Mouse (Mus musculus) bone marrow, adult 2 months (tissue): ENCODE data around the gene Irgc1. TPM values are rescaled to one million over a fixed set of nuclear protein-coding genes. Genes with fewer than 3 reads are reported as not detected.
"Not testable (repeated sequence)": the region's sequence is repeated elsewhere in the genome, so short reads cannot be mapped to it uniquely, and the experiment has no call there.

ENCODE experiments used
- H3K27ac ChIP-seq: fragments of 200-500 bp; 2 replicates; pipeline ENCODE4 v1.5.1; 2012; ENCODE audit warnings: low read depth, mild to moderate bottlenecking, control low read depth, inconsistent platforms, low read length; ENCODE audit not compliant: control insufficient read depth, poor library complexity, insufficient read depth
- H3K4me1 ChIP-seq: fragments of 200-500 bp; 2 replicates; pipeline ENCODE4 v1.6.1; 2011; ENCODE audit warnings: low read length; ENCODE audit not compliant: control insufficient read depth, insufficient read depth
- H3K4me3 ChIP-seq: fragments of 200-500 bp; replicated peaks from 2 replicates; pipeline ENCODE3; 2011; ENCODE audit warnings: mild to moderate bottlenecking, low read depth, low read length, control low read depth; ENCODE audit not compliant: control insufficient read depth
- CTCF ChIP-seq: fragments of 200-500 bp; IDR thresholded peaks from 2 replicates; pipeline ENCODE4 v1.5.1; 2011; ENCODE audit warnings: low read length, control low read depth; ENCODE audit not compliant: control insufficient read depth, insufficient read depth
- POLR2A ChIP-seq: fragments of 200-500 bp; IDR thresholded peaks from 2 replicates; pipeline ENCODE4 v1.6.1; 2011; ENCODE audit warnings: low read depth, mild to moderate bottlenecking, control low read depth, low read length, borderline replicate concordance; ENCODE audit not compliant: control insufficient read depth
- WGBS: fragments of 180-500 bp; shearing (Covaris S2); methylation state at CpG from one replicate; pipeline ENCODE4 v1.1.7; 2018; 5-methylcytosine and 5-hydroxymethylcytosine counted together
- polyA plus RNA-seq: library from polyadenylated mRNA; stranded (reverse); fragments of >200 nt; gene quantifications from 2 replicates; pipeline ENCODE4 v1.2.4, GENCODE M21; 2011; ENCODE audit warnings: low replicate concordance; ENCODE audit not compliant: missing spikeins, insufficient read depth, insufficient read length

The Irgc1 gene
- polyA plus RNA-seq, result not detected in 2 replicates

- Histone ChIP-seq H3K27ac (peak within 1 kb of the TSS; percentile 46), H3K4me1 (peaks cover 21% of the 10 kb centered on the region), H3K4me3 (no peak within 1 kb of the TSS)
- 29% methylated on average over 9 of the region's 9 CpGs for WGBS
- TF ChIP-seq POLR2A, result no peak
- TF ChIP-seq CTCF, result no peak
These were observed at the start of gene Irgc1 for GRCm38 (mm10) chr7:24451855-24452311. Irgc1 (minus strand) TSS chr7:24452297.

GRCm38 (mm10) chr7:24501492-24501891, 49.4 kb upstream of the Irgc1 start:
- TF ChIP-seq POLR2A (no peak), CTCF (peak; percentile 57; the same call in 1 of the 2 replicates)
- Histone ChIP-seq H3K27ac (no peak overlapping the region), H3K4me1 (no peaks in the 10 kb centered on the region), H3K4me3 (no peak overlapping the region)
- WGBS, result 48% methylated on average over 21 of the region's 21 CpGs

- Histone ChIP-seq H3K4me1 (no peaks in the 10 kb centered on the region), H3K27ac (no peak overlapping the region), H3K4me3 (no peak overlapping the region)
- TF ChIP-seq CTCF, result peak; percentile 46
- no peak for TF ChIP-seq POLR2A
- WGBS, result 26% methylated on average over 7 of the region's 7 CpGs
These were observed 48.8 kb upstream of the Irgc1 start for GRCm38 (mm10) chr7:24500929-24501328.

- Histone ChIP-seq H3K4me1 (no peaks in the 10 kb centered on the region), H3K27ac (no peak overlapping the region), H3K4me3 (no peak overlapping the region)
- TF ChIP-seq CTCF (no peak), POLR2A (no peak)
- WGBS, result 13% methylated on average over 43 of the region's 43 CpGs
These were observed 47.9 kb upstream of the Irgc1 start for GRCm38 (mm10) chr7:24499856-24500577.

DNA sequence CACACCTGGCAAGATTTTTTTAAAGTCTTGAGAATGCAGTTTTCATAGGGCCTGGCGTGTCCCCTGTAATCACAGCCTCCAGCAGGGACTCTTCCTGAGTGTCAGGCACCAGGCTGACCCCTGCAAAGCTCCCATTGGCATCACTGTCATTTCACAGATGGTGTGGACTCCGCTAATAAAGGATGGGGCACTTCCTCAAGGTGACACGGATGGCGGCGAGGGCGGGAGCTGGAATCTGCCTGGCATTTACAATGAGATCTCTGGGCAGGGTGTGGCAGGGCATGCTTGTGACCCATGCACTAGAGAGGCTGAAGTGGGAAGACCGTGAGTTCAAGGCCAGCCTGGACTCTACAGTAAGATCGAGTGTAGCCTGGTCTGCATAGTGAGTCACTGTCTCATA, 36.2 kb upstream of the Irgc1 start:
- Histone ChIP-seq H3K4me1 (no peaks in the 10 kb centered on the region), H3K27ac (no peak overlapping the region), H3K4me3 (no peak overlapping the region)
- TF ChIP-seq POLR2A (no peak), CTCF (no peak)
- WGBS, result 86% methylated on average over 8 of the region's 8 CpGs

- Histone ChIP-seq H3K4me1 (no peaks in the 10 kb centered on the region), H3K27ac (no peak overlapping the region), H3K4me3 (no peak overlapping the region)
- no peak for TF ChIP-seq CTCF
- WGBS, result 52% methylated on average over 3 of the region's 3 CpGs
These were observed 35.3 kb upstream of the Irgc1 start for GRCm38 (mm10) chr7:24487403-24487802.

DNA sequence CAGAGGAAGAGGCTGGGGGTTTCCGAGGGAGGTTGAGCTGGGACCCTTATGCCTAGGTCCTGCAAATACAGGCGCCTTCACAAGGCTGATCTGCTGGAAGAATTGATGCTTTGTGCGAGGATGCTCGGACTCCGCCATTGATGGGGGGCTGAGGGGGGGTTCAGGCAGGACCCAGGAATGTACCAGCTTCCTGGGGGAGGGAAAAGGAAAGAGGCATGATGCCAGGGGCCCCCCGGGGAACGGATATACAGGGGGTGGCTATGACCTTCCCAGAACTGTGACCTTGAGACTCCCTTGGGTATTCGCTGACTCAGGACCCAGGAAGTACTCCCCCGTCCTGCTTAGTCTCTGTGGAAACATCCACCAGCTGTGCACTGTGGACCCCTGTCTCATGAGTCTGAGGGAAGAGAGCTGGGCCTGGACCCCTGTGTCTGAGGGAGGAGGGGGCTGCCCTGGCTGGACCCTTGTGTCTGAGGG, 34.6 kb upstream of the Irgc1 start:
- H3K4me1 ChIP-seq, result no peaks in the 10 kb centered on the region
- no peak overlapping the region for H3K4me3 ChIP-seq
- no peak overlapping the region for H3K27ac ChIP-seq
- 62% methylated on average over 9 of the region's 9 CpGs for WGBS
- TF ChIP-seq POLR2A, result no peak
- no peak for TF ChIP-seq CTCF

GRCm38 (mm10) chr7:24485481-24485880, 33.4 kb upstream of the Irgc1 start:
- no peak overlapping the region for H3K4me3 ChIP-seq
- H3K4me1 ChIP-seq, result 0 out of 2 replicates have a peak, but pooled peaks cover 2% of the 10 kb centered on the region
- 78% methylated on average over 9 of the region's 9 CpGs for WGBS
- TF ChIP-seq POLR2A, result no peak
- no peak for TF ChIP-seq CTCF
- H3K27ac ChIP-seq, result no peak overlapping the region

GRCm38 (mm10) chr7:24483291-24483690, 31.2 kb upstream of the Irgc1 start:
- not testable (repeated sequence) for H3K27ac ChIP-seq, H3K4me1 ChIP-seq, H3K4me3 ChIP-seq
- WGBS, result 42% methylated on average over 6 of the region's 6 CpGs
